Mouse (Mus musculus) cerebellum, postnatal 36 days (tissue): ENCODE results near the gene Vmn2r16.

ENCODE experiments used
- DNase-seq, 2 experiments: peaks; one replicate each; pipeline ENCODE4 v3.0.0; 2021 to 2022; ENCODE audit warnings: mixed read lengths in 2 of 2

Gene Vmn2r16

GRCm38 (mm10) chr5:109329862-109330261 is at the start of gene Vmn2r16:
TSS of gene Vmn2r16 (plus strand) at chr5:109330162.
- no peak for DNase-seq

- DNase-seq, result no peak
Measured at GRCm38 (mm10) chr5:109294655-109295054, 35.3 kb upstream of the Vmn2r16 start.

GRCm38 (mm10) chr5:109297544-109297943 is 32.4 kb upstream of the Vmn2r16 start, which contains the start of gene Vmn2r15:
TSS of gene Vmn2r15 (minus strand) at chr5:109297644.
- DNase-seq, result no peak

- no peak for DNase-seq
Measured at GRCm38 (mm10) chr5:109419388-109419787, 89.4 kb downstream of the Vmn2r16 start, which contains the start of gene Vmn2r17. TSS of gene Vmn2r17 (plus strand) at chr5:109419688.
